11 mouse cellular contexts compared by ENCODE assay signal in the genomic region with DNA sequence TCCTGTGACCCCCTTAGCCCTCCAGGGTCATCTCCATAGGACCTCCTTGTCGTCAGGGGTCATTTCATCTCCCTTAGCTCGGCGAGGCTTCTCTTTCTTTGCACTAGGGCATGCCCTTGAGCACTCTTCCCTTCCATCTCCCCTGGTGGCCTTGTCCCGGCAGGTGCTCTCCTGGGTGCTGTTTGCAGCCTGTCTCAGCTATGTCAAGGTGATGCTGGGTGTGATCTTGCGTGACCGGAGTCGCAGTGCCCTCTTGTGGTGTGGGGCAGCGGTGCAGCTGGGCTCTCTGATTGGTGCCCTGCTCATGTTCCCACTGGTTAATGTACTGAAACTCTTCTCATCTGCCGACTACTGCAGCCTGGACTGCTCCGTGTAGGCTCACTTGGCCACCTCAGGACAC. TPM values are rescaled to one million over a fixed set of nuclear protein-coding genes. Genes with fewer than 3 reads are reported as not detected.
DNase-seq lines count a peak whose midpoint lies in the region; ATAC-seq and TF ChIP-seq lines count a peak whose summit lies in the region.
"Had no signal": no experiment of that assay in that cellular context is flagged by ENCODE, and none has a peak within 500 bp of the region (broad histone marks: within the 10 kb centered on the region; RNA-seq: fewer than 3 reads in every experiment).

No protein-coding gene starts in this region.

- no peak overlapping the region for H3K27ac ChIP-seq in liver, embryonic 14.5 days
- no peak overlapping the region for H3K27ac ChIP-seq in liver, embryonic 11.5 days (ENCODE audit: low read depth, low read length)
- no peak overlapping the region for H3K27ac ChIP-seq in forebrain, embryonic 15.5 days (replicated peaks)
- H3K27ac ChIP-seq: heart, embryonic 15.5 days; liver, embryonic 13.5 days had no signal

- TF ChIP-seq EP300 in liver, embryonic 14.5 days (IDR thresholded peaks at IDR 0.05; ENCODE audit: low read depth): no peak

- no peak for ATAC-seq in cerebellum, adult (ENCODE audit: insufficient number of reproducible peaks, low FRiP score, low TSS enrichment)
- no peak for ATAC-seq in liver, embryonic 14.5 days (ENCODE audit: insufficient read depth)
- ATAC-seq in liver, embryonic 11.5 days (replicated peaks; ENCODE audit: low FRiP score): no peak
- no peak for ATAC-seq in forebrain, embryonic 15.5 days (replicated peaks)

- no peak overlapping the region for H3K9ac ChIP-seq in liver, embryonic 14.5 days (replicated peaks)
- no peak overlapping the region for H3K9ac ChIP-seq in liver, embryonic 11.5 days (ENCODE audit: low read depth, low read length)
- H3K9ac ChIP-seq in forebrain, embryonic 15.5 days (replicated peaks): no peak overlapping the region
- H3K9ac ChIP-seq: heart, embryonic 15.5 days; liver, embryonic 13.5 days had no signal

- no peaks in the 10 kb centered on the region for H3K27me3 ChIP-seq in liver, embryonic 14.5 days (ENCODE audit: control insufficient read depth, insufficient read depth, low read length)
- 0 out of 2 replicates have a peak, but pooled peaks cover 3% of the 10 kb centered on the region for H3K27me3 ChIP-seq in liver, embryonic 11.5 days (replicated peaks; ENCODE audit: control insufficient read depth, insufficient read depth, low read length)
- no peaks in the 10 kb centered on the region for H3K27me3 ChIP-seq in forebrain, embryonic 15.5 days
- H3K27me3 ChIP-seq: liver, embryonic 13.5 days had no signal

- 54% methylated on average over 10 of the region's 10 CpGs for WGBS in liver, embryonic 14.5 days (ENCODE audit: insufficient replicate concordance)
- 60% methylated on average over 10 of the region's 10 CpGs for WGBS in liver, embryonic 11.5 days
- WGBS in forebrain, embryonic 15.5 days: 68% methylated on average over 10 of the region's 10 CpGs

- H3K4me3 ChIP-seq in liver, embryonic 14.5 days (ENCODE audit: insufficient read depth in 1 of 2, low read depth in 2 of 2, low read length in 2 of 2): no peak overlapping the region
- H3K4me3 ChIP-seq in liver, embryonic 11.5 days (ENCODE audit: low read depth, low read length): no peak overlapping the region
- H3K4me3 ChIP-seq in forebrain, embryonic 15.5 days: no peak overlapping the region
- H3K4me3 ChIP-seq: heart, embryonic 15.5 days; liver, embryonic 13.5 days had no signal

- H3K4me2 ChIP-seq in liver, embryonic 14.5 days (ENCODE audit: low read depth): no peak overlapping the region
- no peak overlapping the region for H3K4me2 ChIP-seq in liver, embryonic 11.5 days
- no peak overlapping the region for H3K4me2 ChIP-seq in forebrain, embryonic 15.5 days (replicated peaks)
- H3K4me2 ChIP-seq: heart, embryonic 15.5 days; liver, embryonic 13.5 days had no signal

- no peaks in the 10 kb centered on the region; a peak in 1 of 4 replicates for H3K4me1 ChIP-seq in liver, embryonic 14.5 days (replicated peaks; ENCODE audit: control insufficient read depth in 2 of 2, insufficient read depth in 2 of 2, low read length in 1 of 2)
- no peaks in the 10 kb centered on the region for H3K4me1 ChIP-seq in liver, embryonic 11.5 days (replicated peaks; ENCODE audit: control insufficient read depth, insufficient read depth, low read length)
- H3K4me1 ChIP-seq in forebrain, embryonic 15.5 days: 0 out of 2 replicates have a peak, but pooled peaks cover 5% of the 10 kb centered on the region
- H3K4me1 ChIP-seq: liver, embryonic 13.5 days had no signal

- peak; percentile 67 for TF ChIP-seq CTCF in liver, embryonic 14.5 days (IDR thresholded peaks at IDR 0.05; ENCODE audit: low read depth)

- H3K9me3 ChIP-seq in liver, embryonic 14.5 days (ENCODE audit: control insufficient read depth, low read length): no peaks in the 10 kb centered on the region
- no peaks in the 10 kb centered on the region for H3K9me3 ChIP-seq in liver, embryonic 11.5 days (ENCODE audit: control insufficient read depth, low read length)
- H3K9me3 ChIP-seq in forebrain, embryonic 15.5 days: no peaks in the 10 kb centered on the region
- H3K9me3 ChIP-seq: G1E; heart, embryonic 15.5 days; liver, embryonic 13.5 days had no signal

- intact Hi-C loops in left cerebral cortex, postnatal 25 days (cut with DNase I): loop anchor here (5.0 kb wide), 1 partner anchor 250 kb away; no protein-coding TSS in a partner anchor

- no peaks in the 10 kb centered on the region for H3K36me3 ChIP-seq in liver, embryonic 14.5 days (replicated peaks; ENCODE audit: control insufficient read depth, insufficient read depth, low read depth)
- no peaks in the 10 kb centered on the region for H3K36me3 ChIP-seq in liver, embryonic 11.5 days (ENCODE audit: control insufficient read depth, insufficient read depth, low read length)
- no peaks in the 10 kb centered on the region for H3K36me3 ChIP-seq in forebrain, embryonic 15.5 days
- H3K36me3 ChIP-seq: G1E; heart, embryonic 15.5 days; liver, embryonic 13.5 days had no signal

- DNase-seq in cerebellum, postnatal 25 days: peak; percentile 42 to 68
- DNase-seq in liver, embryonic 14.5 days (ENCODE audit: low read depth in 3 of 3, low spot score in 3 of 3): no peak
- DNase-seq in liver, embryonic 11.5 days (ENCODE audit: low spot score): no peak
- peak; percentile 82 for DNase-seq in ES-CJ7 (ENCODE audit: low read depth, low spot score)
- DNase-seq in left cerebral cortex, postnatal 25 days (ENCODE audit: low spot score in 2 of 2): peak; percentile 27 to 34
- no peak for DNase-seq in heart, postnatal 4 days
- DNase-seq: liver, embryonic 13.5 days had no signal

RNA-seq across cellular contexts. Expression of gene Slc52a3, which starts 11.5 kb away (rescaled TPM):
- 0.73 and 0.97 TPM in 2 replicates for polyA plus RNA-seq in liver, embryonic 14.5 days (2012; rRNA removed)
- 0.74 and 1.1 TPM in 2 replicates for polyA plus RNA-seq in liver, embryonic 14.5 days (2014; fragmentation: Nextera tagmentation; extraction: Ambion mirVana)
- polyA plus RNA-seq in liver, embryonic 11.5 days (2014; fragmentation: Nextera tagmentation; extraction: Ambion mirVana): 1.9 and 2.2 TPM in 2 replicates
- total RNA-seq in left cerebral cortex, postnatal 25 days (2021): 1 to 10 TPM; 4.0 to 4.1 TPM
- 1 to 10 TPM; 1.4 to 1.5 TPM for total RNA-seq in heart, postnatal 4 days (2021)
- 0.84 and 1.3 TPM in 2 replicates for polyA plus RNA-seq in forebrain, embryonic 15.5 days (2015; fragmentation: Nextera tagmentation; extraction: Ambion mirVana)

RNA-seq across cellular contexts. Expression of gene Fam110a, which starts 27.8 kb away (rescaled TPM):
- 5.1 and 5.6 TPM in 2 replicates for polyA plus RNA-seq in liver, embryonic 14.5 days (2012; rRNA removed)
- 6.8 and 8.1 TPM in 2 replicates for polyA plus RNA-seq in liver, embryonic 14.5 days (2014; fragmentation: Nextera tagmentation; extraction: Ambion mirVana)
- polyA plus RNA-seq in liver, embryonic 11.5 days (2014; fragmentation: Nextera tagmentation; extraction: Ambion mirVana): 15.0 and 17.0 TPM in 2 replicates
- total RNA-seq in left cerebral cortex, postnatal 25 days (2021): 1 to 10 TPM; 6.6 to 8.4 TPM
- total RNA-seq in heart, postnatal 4 days (2021): 1 to 10 TPM; 8.2 to 8.6 TPM
- 71.9 and 75.2 TPM in 2 replicates for polyA plus RNA-seq in forebrain, embryonic 15.5 days (2015; fragmentation: Nextera tagmentation; extraction: Ambion mirVana)

Comparison
In these comparisons a context has a peak if more than half of its experiments do, and no peak if none do; other contexts are left out.
1. DNase-seq: peak in cerebellum, postnatal 25 days (2 of 2), ES-CJ7 (single experiment) and left cerebral cortex, postnatal 25 days (2 of 2); none in liver, embryonic 14.5 days (0 of 3), liver, embryonic 11.5 days (single experiment) and heart, postnatal 4 days (single experiment).